Mouse (Mus musculus) embryonic facial prominence, embryonic 12.5 days (tissue): ENCODE measurements at regions not wholly inside any gene's neighbourhood (a gene's known extent, or its start where the extent isn't known, plus 50 kb on each side); places are given as distances from the start of the nearest gene placed in this dataset.
"Not testable (repeated sequence)": the region's sequence is repeated elsewhere in the genome, so short reads cannot be mapped to it uniquely, and the experiment has no call there.

ENCODE experiments used
- ATAC-seq: fragments of 200-750 bp; cut with Nextera tagmentation; 2 replicates; pipeline ENCODE4 v1.8.0; 2017; ENCODE audit not compliant: insufficient number of reproducible peaks, insufficient read depth, low FRiP score, low TSS enrichment
- H3K27ac ChIP-seq: fragments of 300-500 bp; sonication (generic); 2 replicates; pipeline ENCODE4 v1.5.1; 2016; ENCODE audit warnings: mild to moderate bottlenecking
- H3K27me3 ChIP-seq: fragments of 300-500 bp; sonication (generic); 2 replicates; pipeline ENCODE4 v1.6.1; 2016; ENCODE audit warnings: mild to moderate bottlenecking, moderate library complexity
- H3K36me3 ChIP-seq: fragments of 300-500 bp; sonication (generic); 2 replicates; pipeline ENCODE4 v1.6.1; 2016; ENCODE audit warnings: mild to moderate bottlenecking
- H3K4me1 ChIP-seq: fragments of 300-500 bp; sonication (generic); 2 replicates; pipeline ENCODE4 v1.6.1; 2016
- H3K4me2 ChIP-seq: fragments of 300-500 bp; sonication (generic); replicated peaks from 2 replicates; pipeline ENCODE4 v1.6.1; 2016; ENCODE audit warnings: mild to moderate bottlenecking, moderate library complexity
- H3K4me3 ChIP-seq: fragments of 300-500 bp; sonication (generic); 2 replicates; pipeline ENCODE4 v1.5.1; 2016; ENCODE audit warnings: mild to moderate bottlenecking
- H3K9ac ChIP-seq: fragments of 300-500 bp; sonication (generic); 2 replicates; pipeline ENCODE4 v1.6.1; 2016; ENCODE audit warnings: mild to moderate bottlenecking, moderate library complexity
- H3K9me3 ChIP-seq: fragments of 300-500 bp; sonication (generic); 2 replicates; pipeline ENCODE4 v1.6.1; 2016; ENCODE audit warnings: mild to moderate bottlenecking, moderate library complexity
- WGBS: fragments of 180-500 bp; shearing (Covaris S2); methylation state at CpG from one replicate; pipeline ENCODE4 v1.1.7; 2016; 5-methylcytosine and 5-hydroxymethylcytosine counted together

GRCm38 (mm10) chr4:110093040-110093820, 115.4 kb downstream of the Dmrta2 start:
- ATAC-seq, result no peak
- Histone ChIP-seq H3K9me3 (no peaks in the 10 kb centered on the region), H3K4me3 (no peak overlapping the region), H3K9ac (no peak overlapping the region), H3K4me1 (no peaks in the 10 kb centered on the region), H3K27me3 (no peaks in the 10 kb centered on the region), H3K36me3 (no peaks in the 10 kb centered on the region), H3K4me2 (no peak overlapping the region), H3K27ac (no peak overlapping the region)
- WGBS, result 87% methylated on average over 6 of the region's 6 CpGs

GRCm38 (mm10) chr4:110094541-110094940, 116.7 kb downstream of the Dmrta2 start:
- no peak overlapping the region for H3K27ac ChIP-seq
- H3K9me3 ChIP-seq, result no peaks in the 10 kb centered on the region
- no peak overlapping the region for H3K4me2 ChIP-seq
- H3K27me3 ChIP-seq, result no peaks in the 10 kb centered on the region
- no peak overlapping the region for H3K9ac ChIP-seq
- ATAC-seq, result no peak
- WGBS, result 75% methylated on average over 1 of the region's 1 CpGs
- H3K4me3 ChIP-seq, result no peak overlapping the region
- no peaks in the 10 kb centered on the region for H3K36me3 ChIP-seq
- H3K4me1 ChIP-seq, result no peaks in the 10 kb centered on the region

- no peak for ATAC-seq
- no peaks in the 10 kb centered on the region for H3K4me1 ChIP-seq
- H3K4me3 ChIP-seq, result no peak overlapping the region
- H3K27me3 ChIP-seq, result no peaks in the 10 kb centered on the region
- no peak overlapping the region for H3K27ac ChIP-seq
- H3K36me3 ChIP-seq, result no peaks in the 10 kb centered on the region
- no peak overlapping the region for H3K9ac ChIP-seq
- H3K4me2 ChIP-seq, result no peak overlapping the region
- H3K9me3 ChIP-seq, result no peaks in the 10 kb centered on the region
- 72% methylated on average over 11 of the region's 11 CpGs for WGBS
Observed at GRCm38 (mm10) chr4:110095760-110096593, 118.1 kb downstream of the Dmrta2 start.

- H3K27ac ChIP-seq, H3K4me1 ChIP-seq, H3K4me3 ChIP-seq, H3K9ac ChIP-seq, H3K27me3 ChIP-seq, ATAC-seq, H3K36me3 ChIP-seq, H3K9me3 ChIP-seq, H3K4me2 ChIP-seq: not testable (repeated sequence)
- WGBS, result 90% methylated on average over 7 of the region's 7 CpGs
Observed at GRCm38 (mm10) chr4:110104119-110104518, 126.3 kb downstream of the Dmrta2 start.

- Histone ChIP-seq H3K27ac (no peak overlapping the region), H3K27me3 (no peaks in the 10 kb centered on the region), H3K9me3 (no peaks in the 10 kb centered on the region), H3K4me3 (no peak overlapping the region), H3K4me2 (no peak overlapping the region), H3K36me3 (no peaks in the 10 kb centered on the region), H3K9ac (no peak overlapping the region), H3K4me1 (no peaks in the 10 kb centered on the region)
- 76% methylated on average over 7 of the region's 7 CpGs for WGBS
- ATAC-seq, result no peak
Observed at GRCm38 (mm10) chr4:110106620-110107243, 128.9 kb downstream of the Dmrta2 start.

GRCm38 (mm10) chr4:110119438-110119837, 141.6 kb downstream of the Dmrta2 start:
- WGBS, result 29% methylated on average over 9 of the region's 9 CpGs
- Histone ChIP-seq H3K9me3 (no peaks in the 10 kb centered on the region), H3K36me3 (no peaks in the 10 kb centered on the region), H3K4me3 (no peak overlapping the region), H3K4me1 (peaks cover 12% of the 10 kb centered on the region), H3K27ac (no peak overlapping the region), H3K9ac (no peak overlapping the region), H3K4me2 (no peak overlapping the region), H3K27me3 (no peaks in the 10 kb centered on the region)
- ATAC-seq, result 0 out of 2 replicates have a peak, but pooled peaks have one; percentile 52

- ATAC-seq, result no peak
- no peaks in the 10 kb centered on the region for H3K27me3 ChIP-seq
- 24% methylated on average over 3 of the region's 3 CpGs for WGBS
Observed at GRCm38 (mm10) chr4:110119874-110120273, 142.0 kb downstream of the Dmrta2 start.

GRCm38 (mm10) chr4:110120761-110121160, 142.9 kb downstream of the Dmrta2 start:
- H3K27me3 ChIP-seq, result no peaks in the 10 kb centered on the region
- H3K9ac ChIP-seq, result no peak overlapping the region
- 66% methylated on average over 9 of the region's 9 CpGs for WGBS
- H3K36me3 ChIP-seq, result no peaks in the 10 kb centered on the region
- H3K9me3 ChIP-seq, result no peaks in the 10 kb centered on the region
- H3K4me2 ChIP-seq, result no peak overlapping the region
- H3K4me3 ChIP-seq, result no peak overlapping the region
- H3K4me1 ChIP-seq, result peaks cover 20% of the 10 kb centered on the region
- H3K27ac ChIP-seq, result no peak overlapping the region
- no peak for ATAC-seq

More at GRCm38 (mm10) chr4:110119874-110120273, 142.0 kb downstream of the Dmrta2 start:
- no peak overlapping the region for H3K4me2 ChIP-seq
- no peaks in the 10 kb centered on the region for H3K9me3 ChIP-seq
- no peak overlapping the region for H3K4me3 ChIP-seq
- H3K4me1 ChIP-seq, result peaks cover 12% of the 10 kb centered on the region
- no peak overlapping the region for H3K27ac ChIP-seq
- H3K36me3 ChIP-seq, result no peaks in the 10 kb centered on the region
- H3K9ac ChIP-seq, result no peak overlapping the region

- H3K27ac ChIP-seq, result no peak overlapping the region
- H3K4me3 ChIP-seq, result no peak overlapping the region
- H3K36me3 ChIP-seq, result no peaks in the 10 kb centered on the region
- 26% methylated on average over 5 of the region's 5 CpGs for WGBS
- H3K9ac ChIP-seq, result no peak overlapping the region
- H3K27me3 ChIP-seq, result no peaks in the 10 kb centered on the region
- no peak for ATAC-seq
- H3K4me2 ChIP-seq, result no peak overlapping the region
- no peaks in the 10 kb centered on the region for H3K9me3 ChIP-seq
- H3K4me1 ChIP-seq, result peaks cover 20% of the 10 kb centered on the region
Observed at GRCm38 (mm10) chr4:110121447-110121846, 143.6 kb downstream of the Dmrta2 start.

- Histone ChIP-seq H3K4me1 (peaks cover 20% of the 10 kb centered on the region), H3K9me3 (no peaks in the 10 kb centered on the region), H3K27ac (no peak overlapping the region), H3K27me3 (no peaks in the 10 kb centered on the region), H3K4me2 (no peak overlapping the region), H3K4me3 (no peak overlapping the region), H3K9ac (no peak overlapping the region), H3K36me3 (no peaks in the 10 kb centered on the region)
- ATAC-seq, result no peak
- WGBS, result 13% methylated on average over 6 of the region's 6 CpGs
Observed at GRCm38 (mm10) chr4:110125067-110125784, 147.4 kb downstream of the Dmrta2 start.

GRCm38 (mm10) chr4:110127941-110128520, 150.2 kb downstream of the Dmrta2 start:
- Histone ChIP-seq H3K27me3 (no peaks in the 10 kb centered on the region), H3K27ac (no peak overlapping the region), H3K9ac (no peak overlapping the region), H3K9me3 (no peaks in the 10 kb centered on the region), H3K4me1 (peaks cover 8% of the 10 kb centered on the region; the same call in 1 of the 2 replicates), H3K36me3 (no peaks in the 10 kb centered on the region), H3K4me3 (no peak overlapping the region), H3K4me2 (no peak overlapping the region)
- no peak for ATAC-seq
- 58% methylated on average over 3 of the region's 3 CpGs for WGBS
